Mouse (Mus musculus) G1E (cell line): ENCODE measurements around the gene Qtrt1.

Experiments used
- CTCF ChIP-seq: IDR thresholded peaks from 2 replicates; pipeline ENCODE4 v1.5.1; 2012; ENCODE audit warnings: low read depth, low read length, inconsistent platforms, mixed read lengths
- GATA1 ChIP-seq: IDR thresholded peaks from 2 replicates; pipeline ENCODE4 v1.6.1; 2012; ENCODE audit warnings: borderline replicate concordance, low read length, inconsistent platforms, mixed read lengths
- POLR2AphosphoS5 ChIP-seq: IDR thresholded peaks from 2 replicates; pipeline ENCODE4 v1.6.1; 2012; ENCODE audit warnings: low read depth, low read length, inconsistent platforms; ENCODE audit not compliant: insufficient replicate concordance
- TAL1 ChIP-seq: conservative IDR thresholded peaks from 2 replicates; pipeline ENCODE4 v1.6.1; 2012; ENCODE audit warnings: low read depth, low read length, inconsistent platforms, mixed read lengths

DNA sequence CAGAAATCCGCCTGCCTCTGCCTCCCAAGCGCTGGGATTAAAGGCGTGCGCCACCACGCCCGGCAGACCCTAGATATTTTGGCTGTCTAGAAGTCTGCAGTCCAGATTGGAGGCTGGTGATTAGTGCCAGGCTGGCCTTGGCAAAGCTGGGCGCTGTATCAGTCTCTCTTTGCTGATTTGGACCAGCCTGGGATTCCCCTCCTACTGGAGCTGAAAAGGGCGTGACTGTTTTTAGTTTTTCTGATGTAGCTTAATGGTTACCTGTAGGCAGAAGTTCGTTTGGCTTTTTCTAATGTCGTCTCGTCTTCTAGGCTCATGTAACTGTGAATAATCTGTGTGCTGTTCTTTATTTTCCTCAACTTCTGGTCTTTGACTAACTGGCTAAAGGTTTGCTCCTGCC lies 42.6 kb upstream of the Qtrt1 start:
- TF ChIP-seq CTCF, result no peak
- no peak for TF ChIP-seq GATA1
- TF ChIP-seq POLR2AphosphoS5, result no peak
- TF ChIP-seq TAL1, result no peak
